Mouse (Mus musculus): ENCODE data around the gene Polr2h.

Polr2h gene

DNA sequence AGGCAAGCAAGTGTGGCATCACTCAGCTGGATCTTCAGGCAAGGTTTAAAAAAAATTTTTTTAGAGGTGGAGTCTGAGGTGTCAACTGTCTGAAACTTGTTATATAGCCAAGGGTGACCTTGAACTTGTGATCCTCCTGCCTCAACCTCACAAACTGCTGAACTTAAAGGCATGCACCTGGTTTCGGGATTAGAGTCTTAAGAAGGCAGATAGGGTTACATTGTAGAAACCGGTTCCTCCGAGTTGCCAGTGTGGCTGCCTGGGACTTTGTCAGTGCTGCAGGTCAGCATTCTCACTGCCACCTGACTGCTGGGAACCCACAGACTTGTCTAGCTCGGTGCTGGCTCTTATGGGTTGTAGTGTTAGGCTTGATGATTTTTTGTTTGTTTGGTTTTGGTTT lies 5.8 kb downstream of the Polr2h start:
- no peak for DNase-seq

DNA sequence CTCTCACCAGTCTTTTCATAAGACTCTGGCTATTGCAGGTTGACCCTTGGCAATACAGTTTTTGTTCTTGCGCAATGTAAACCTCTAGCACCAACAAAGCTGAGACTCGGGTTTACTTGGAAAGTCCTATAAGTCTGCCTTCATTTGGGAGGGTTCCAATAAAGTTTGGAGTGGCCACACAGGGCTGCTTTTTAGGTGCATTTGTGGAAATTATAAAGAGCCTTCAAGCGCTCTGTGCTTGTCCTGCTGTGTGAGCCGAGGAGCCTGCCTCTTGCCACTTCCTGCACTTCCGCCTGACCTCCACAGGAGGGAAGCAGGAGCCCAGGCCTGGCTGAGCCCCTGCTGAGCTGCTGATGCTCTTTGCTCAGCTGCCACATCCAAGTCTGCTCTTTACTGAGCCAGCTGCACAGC lies 6.9 kb downstream of the Polr2h start:
- DNase-seq = peak in 1 of 2 experiments; percentile 36

DNA sequence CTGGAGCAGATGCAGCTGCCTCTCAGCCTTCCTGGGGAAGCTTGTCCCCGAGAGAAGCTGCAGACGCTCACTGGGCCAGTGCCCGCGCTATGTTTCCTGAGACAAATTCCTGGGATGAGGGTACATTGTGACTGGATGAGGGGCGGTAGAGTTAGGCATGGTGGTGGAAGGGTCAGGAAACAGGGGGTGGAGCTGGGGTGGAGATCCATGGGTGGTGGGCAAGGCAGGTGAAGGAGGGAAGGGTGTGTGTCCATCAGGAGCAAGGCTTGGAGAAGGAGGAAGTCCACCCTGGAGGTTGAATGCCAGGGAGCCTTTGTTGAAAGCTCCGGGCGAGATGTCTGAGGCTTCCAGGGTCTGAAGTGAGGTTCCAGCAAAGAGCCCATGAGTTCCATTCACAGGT lies 7.9 kb downstream of the Polr2h start:
- no peak for DNase-seq

DNA sequence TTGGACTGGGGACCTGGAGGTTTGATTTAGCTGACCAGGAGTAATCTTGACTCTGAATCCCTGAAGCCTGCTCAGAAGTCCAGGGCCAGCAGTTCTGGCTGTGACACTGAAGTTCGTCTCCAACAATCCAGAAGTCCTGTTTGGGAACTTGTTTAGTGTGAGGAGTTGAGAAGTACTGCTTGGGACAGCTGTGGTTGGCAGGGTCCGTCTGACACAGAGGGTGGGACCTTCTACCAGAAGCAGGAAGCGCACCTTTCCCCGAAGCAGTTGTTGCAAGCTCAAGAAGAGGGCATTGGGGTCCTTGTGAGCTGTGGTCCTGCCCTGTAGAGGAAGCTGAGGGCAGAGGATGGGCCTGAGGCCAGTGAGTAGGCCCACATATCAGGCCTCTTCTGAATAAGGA lies 8.3 kb downstream of the Polr2h start:
- no peak for DNase-seq

DNA sequence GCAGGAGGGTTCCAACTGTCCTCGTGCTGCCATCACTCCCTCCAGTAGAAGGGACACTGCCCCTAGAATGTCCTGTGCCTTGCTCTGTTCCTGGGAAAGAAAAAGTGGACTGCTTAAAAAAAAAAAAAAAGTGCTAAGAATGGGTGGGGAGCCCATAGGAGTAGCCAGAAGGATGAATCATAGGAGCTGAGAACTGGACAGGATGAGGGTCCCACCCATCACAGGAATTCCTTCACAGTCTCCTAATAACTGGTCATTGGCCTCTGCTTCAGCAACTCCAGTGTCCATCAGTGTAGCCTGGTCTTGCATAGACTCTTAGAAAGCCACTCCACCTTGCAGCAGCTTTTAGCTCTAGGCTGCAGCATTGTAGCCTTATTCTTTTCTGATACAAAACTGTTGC lies 8.9 kb downstream of the Polr2h start:
- no peak for DNase-seq

DNA sequence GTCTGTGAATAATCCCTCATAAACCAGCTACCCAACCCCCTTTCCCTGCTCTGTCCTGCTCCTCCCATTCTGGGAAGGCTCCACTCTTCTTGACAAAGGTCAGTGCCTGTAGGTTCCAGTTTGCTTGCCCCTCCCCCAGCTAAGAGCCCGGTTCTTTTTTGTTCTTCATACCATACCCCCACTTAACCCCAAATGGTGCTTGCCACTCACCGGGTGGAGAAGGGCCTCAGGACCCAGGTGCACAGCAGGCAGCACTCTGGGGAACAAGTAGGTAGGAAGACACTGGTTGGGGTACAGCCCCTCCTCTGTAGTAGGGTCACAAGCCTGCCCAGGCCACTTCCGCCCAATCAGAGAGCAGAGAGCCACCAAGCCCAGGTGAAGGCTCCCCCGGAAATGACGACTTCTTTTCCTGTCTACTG lies 12.8 kb downstream of the Polr2h start:
- no peak for DNase-seq

DNA sequence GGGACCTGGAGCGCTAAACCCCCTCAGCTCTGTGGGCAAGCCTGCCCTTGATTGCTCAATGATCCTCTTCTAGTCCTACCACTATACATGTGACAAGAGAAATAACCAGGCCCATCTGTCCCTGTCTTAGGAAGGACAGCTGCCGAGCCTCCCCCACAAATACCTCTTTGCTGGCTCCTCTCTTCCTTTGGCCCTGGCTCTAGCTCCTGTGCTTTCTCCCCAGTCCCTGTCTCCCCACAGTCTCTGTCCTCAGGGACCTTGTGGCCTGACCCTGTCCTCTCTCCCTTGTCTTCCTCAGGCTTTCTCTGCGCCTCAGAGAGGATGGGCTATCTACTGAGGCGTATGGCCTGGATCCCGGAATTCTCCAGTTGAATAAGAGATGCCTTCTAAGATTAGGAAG lies 14.2 kb downstream of the Polr2h start:
- DNase-seq = peak in 1 of 2 experiments; percentile 29

DNA sequence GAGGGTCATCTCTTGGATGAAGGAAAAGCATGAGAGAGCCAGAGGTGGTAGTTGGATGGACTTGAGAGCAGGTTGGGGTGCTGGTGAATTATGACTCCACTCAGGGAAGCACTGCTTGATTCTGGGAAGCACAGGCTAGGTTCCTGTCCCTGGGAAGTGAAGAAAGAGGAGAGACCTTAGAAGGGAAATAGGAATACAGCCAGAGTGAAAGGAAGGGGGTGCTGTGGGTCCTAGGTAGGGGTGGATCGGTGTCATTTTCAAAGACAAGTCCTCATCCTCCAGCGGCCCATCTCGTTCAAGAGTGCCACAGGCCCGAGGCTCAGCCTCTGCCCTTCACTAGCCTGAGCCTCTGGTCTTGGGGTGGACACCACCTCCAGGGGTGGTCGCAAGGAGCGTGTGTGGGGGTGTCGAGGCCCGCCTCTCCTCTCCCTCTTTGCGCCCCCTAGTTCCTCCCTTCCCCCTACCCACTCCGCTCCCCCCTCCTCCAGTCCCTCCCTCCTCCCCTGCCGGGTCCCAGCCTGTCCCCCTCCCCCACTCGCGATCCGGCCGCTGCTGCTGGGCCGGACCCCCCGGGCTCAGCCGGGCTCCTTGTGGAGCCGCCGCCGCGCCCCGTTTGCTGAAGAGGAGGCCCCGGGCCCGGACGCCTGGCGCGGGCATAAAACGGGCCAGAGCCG lies 14.9 kb downstream of the Polr2h start:
- DNase-seq = peak in 1 of 2 experiments; percentile 70

DNA sequence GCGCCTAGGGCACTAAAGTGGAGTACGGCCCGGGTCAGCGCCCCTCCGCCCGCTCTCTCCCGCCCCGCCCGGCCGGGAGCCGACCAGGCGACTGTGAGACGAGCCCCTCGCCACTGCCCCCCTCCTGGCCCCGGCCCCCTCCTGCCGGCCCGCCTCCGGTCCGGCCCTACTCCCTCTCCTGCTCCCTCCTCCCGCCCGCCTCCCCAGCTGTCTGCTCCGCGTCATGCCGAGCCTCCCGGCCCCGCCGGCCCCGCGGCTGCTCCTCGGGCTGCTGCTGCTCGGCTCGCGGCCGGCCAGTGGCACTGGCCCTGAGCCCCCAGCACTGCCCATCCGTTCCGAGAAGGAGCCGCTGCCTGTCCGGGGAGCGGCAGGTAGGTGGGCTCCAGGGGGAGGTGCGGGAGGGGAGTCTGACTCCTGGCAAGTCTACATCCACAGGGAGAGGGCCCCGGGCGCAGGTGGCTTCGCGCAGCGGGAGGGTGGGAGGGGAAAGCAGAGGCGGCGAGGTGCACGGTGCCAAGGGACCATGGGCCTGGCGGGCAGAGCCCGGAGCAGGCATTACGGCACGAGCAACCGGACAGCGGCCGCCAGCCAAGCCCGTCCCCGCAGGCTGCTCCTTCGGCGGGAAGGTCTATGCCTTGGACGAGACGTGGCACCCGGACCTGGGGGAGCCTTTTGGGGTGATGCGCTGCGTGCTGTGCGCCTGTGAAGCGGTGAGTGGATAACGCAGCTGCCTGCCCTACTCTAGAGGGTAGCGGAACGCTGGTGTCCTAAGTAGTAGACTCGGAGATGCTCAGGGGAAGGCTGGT lies 15.7 kb downstream of the Polr2h start, which contains the start of gene Chrd:
Gene Chrd (plus strand): TSS at position 203 of the 806 bp plus-strand sequence.
- peak; percentile 83 to 86 for DNase-seq

DNA sequence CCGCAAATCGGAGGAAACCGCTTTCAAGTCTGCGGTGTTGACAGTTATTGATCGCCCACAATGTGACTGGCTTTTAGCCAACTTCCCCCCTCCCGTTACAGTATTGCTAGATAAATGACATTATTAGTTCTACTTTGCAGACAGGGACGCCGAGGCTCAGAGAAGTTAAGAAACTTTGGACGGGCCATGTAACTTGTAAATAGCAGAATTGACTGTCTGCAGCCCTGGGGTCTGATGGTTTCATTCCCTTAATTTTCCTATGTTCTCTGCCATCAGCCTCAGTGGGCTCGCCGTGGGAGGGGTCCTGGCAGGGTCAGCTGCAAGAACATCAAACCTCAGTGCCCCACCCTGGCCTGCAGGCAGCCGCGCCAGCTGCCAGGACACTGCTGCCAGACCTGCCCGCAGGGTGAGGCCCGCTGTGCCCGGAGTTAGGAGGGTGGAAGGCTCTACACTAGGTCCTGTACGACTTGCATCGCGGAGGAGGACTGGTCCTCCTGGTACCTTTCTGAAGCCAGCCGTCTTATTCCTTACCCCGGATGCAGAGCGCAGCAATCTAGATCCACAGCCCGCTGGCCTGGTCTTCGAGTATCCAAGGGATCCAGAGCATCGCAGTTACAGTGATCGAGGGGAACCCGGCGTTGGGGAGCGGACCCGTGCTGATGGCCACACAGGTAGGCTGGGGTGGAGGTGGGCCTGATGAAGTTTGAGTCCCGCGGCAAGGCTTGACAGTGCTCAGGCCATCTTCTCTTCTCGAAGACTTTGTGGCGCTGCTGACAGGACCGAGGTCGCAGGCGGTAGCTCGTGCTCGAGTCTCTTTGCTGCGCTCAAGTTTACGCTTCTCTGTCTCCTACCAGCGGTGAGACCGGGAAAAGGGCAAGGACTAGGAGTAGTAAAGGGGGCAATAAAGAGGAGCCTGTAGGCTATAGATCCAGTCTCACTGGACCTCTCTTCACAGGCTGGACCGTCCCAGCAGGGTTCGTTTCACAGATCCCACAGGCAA lies 16.6 kb downstream of the Polr2h start, which contains the start of gene Thpo:
Gene Thpo (minus strand): TSS at position 781 of the 1,000 bp plus-strand sequence.
- DNase-seq = peak; percentile 47 to 53

DNA sequence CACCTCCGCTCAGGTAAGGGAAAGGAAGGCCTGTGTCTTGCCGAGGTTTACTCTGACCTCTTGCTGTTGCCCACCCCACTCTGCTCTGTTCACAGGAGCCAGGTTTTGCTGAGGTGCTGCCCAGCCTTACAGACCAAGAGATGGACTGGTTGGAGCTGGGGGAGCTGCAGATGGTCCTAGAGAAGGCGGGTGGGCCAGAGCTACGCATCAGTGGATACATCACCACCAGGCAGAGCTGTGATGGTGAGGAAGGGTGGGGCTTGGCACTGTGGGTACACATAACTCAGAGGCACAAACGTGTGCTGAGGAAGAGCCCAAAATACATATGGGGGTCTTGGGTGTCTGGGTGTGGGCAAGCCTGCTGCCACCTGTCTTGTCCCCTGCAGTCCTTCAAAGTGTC lies 18.2 kb downstream of the Polr2h start:
- DNase-seq = no peak

DNA sequence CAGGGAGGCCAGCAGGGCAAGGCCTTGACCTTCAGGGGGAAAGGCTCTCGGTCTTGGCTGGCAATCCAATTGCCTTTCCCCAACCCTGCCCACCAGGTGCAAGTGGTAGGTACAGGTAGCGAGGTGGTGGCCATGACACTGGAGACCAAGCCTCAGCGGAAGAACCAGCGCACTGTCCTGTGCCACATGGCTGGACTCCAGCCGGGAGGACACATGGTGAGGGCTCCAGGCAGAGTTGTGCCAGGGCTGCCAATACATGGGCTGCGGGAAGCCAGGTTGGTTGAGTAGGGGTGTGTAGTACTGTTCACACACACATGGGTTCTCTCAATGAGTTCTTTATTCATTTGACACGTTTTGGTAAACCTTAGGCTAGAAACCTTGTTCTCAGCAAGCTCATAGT lies 18.7 kb downstream of the Polr2h start:
- DNase-seq = peak; percentile 32 to 52

DNA sequence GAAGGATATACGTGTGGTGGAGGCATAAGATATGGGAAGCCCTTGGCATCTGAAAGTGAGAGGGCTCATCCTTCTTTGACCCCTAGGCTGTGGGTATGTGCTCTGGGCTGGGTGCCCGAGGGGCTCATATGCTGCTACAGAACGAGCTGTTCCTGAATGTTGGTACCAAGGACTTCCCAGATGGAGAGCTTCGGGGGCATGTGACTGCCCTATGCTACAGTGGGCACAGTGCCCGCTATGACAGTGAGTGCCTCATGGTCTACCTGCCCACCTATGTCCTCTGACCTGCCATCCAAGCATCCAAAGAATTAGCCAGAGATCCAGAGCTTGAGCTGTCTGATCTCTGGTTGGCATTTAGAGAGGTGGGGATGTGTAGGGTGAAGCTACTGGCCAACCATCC lies 19.4 kb downstream of the Polr2h start:
- DNase-seq = no peak

DNA sequence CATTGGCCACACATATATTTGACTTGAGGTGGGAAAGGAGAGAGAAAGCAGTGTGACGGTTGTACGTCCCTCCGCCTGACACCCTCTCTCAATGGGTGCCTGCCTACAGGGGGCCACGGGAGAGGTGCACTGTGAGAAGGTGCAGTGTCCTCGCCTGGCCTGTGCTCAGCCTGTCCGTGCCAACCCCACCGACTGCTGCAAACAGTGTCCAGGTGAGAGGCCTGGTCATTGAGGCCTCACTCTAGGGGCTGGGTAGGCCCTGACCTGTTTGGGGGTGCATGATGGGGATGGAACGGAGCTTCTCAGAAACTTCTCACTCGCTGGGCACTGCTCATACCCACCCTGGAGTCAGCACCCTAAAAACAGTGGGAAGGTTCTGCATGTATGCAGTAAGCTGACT lies 22.4 kb downstream of the Polr2h start:
- DNase-seq = no peak

DNA sequence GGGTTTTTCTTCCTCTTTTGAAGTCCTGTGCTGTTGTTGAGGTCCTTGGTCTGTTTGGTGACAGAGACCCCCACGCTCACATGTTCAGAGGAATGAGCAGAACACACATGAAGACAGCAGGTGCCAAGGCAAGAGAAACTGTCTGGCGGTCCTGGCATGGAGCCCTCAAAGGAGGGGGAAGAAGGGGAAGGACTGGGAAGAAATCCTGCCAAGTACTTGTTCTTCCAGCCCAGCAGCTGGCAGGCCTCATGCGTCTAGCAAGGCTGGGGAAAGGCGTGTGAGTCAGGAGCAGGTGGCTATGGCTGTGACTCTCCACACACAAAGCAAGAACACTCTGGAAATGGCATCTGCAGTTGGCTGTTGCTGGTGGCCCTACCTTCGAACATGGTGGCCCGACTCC lies 29.2 kb downstream of the Polr2h start:
- DNase-seq = peak in 1 of 2 experiments; percentile 36

DNA sequence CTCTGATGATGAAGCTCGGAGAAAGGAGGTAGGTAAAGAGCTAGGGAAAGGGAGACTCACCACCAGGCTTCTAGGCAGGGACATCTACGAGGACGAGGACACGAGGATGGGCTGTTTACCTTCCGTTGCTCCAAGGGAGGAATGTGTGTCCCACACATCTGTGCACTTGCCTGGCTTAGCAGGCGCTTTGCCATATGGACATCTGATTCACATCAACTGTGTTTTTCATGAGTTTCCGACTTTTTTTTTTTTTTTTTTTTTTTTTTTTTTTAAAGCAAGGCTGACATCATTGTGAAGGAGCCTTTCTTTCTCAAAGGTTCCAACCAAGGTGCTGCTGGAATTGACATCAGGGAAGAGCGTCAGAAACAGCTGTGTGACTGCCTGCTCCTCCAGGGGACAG lies 33.1 kb downstream of the Polr2h start:
- DNase-seq = no peak

DNA sequence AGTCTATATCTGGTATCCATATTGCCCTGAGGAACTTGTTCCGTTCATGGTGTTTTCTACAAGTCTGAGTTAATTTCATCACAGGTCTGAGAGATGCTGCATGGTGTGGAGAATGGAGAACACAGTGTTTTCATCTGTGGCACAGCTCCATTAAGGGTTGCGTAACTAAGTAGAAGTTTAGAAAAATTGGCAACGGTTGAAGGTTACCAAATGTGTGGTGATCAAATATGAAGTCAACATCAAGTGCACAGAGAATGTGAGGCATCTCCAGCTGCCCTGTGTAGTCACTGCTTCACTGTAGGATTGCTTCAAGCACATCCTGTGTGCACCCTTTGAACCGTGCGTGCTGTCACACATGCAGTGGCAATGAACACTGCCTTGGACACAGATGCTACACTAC lies 38.6 kb downstream of the Polr2h start:
- DNase-seq = no peak

DNA sequence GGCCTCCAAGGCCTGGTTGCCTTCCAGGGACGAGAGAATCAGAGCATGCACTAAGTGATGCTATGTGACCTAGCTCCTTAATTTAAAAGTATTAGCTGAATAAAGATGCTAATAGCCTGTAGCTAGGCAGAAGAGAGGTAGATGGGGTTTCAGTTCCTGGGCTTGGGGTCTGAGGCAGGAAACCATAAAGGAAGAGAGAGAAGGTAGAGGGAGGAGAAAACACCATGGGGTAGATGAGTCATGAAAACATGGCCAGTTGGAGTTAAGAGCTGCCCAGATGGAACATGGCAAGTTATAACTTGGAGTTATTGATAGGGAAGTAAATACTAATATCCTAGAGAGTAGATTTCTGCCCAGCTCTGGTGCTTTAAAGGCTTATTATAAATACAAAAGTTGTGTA lies 39.9 kb downstream of the Polr2h start:
- DNase-seq = no peak

DNA sequence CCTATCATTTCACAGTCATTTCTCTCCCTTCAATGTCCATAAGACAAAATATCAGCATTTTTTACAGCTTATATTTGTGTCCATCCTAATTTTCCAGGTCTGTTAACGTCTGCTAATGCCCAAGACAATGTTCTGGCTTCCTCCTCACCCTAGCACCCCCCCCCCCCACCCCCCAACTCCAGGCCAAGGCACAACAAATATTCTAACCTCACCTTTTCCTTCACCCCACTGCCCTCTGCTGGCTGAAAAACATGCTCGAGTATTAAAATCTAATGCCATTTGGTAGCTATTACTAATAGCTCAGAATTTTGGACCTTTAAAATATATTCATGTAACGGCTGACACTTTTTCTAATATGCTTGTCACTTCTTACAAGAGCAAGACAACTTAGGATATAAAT lies 44.2 kb downstream of the Polr2h start:
- DNase-seq = peak; percentile 66 to 85

DNA sequence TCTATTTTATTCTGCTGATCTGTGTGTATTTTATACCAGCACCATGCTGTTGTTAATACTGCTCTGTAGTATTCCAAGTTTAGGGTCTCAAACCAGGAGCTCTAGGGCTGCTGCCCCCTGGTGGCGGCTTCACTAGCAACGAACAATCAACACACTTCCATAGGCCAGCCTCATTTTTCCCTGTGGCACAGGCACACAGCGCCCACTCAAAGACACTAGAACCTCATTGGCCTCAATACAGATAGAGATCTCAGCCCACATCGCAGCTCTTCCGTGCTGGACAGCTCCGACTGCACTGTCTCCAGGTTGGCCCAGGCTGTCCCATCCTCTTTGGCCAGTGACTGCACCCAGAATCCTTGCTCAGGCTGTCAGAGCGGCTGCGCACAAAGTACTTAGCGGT lies 47.8 kb downstream of the Polr2h start:
- DNase-seq = peak; percentile 53 to 72

All from cerebellum, postnatal 25 days (tissue).